ENCODE assay signal across 8 mouse cellular contexts in the genomic region with DNA sequence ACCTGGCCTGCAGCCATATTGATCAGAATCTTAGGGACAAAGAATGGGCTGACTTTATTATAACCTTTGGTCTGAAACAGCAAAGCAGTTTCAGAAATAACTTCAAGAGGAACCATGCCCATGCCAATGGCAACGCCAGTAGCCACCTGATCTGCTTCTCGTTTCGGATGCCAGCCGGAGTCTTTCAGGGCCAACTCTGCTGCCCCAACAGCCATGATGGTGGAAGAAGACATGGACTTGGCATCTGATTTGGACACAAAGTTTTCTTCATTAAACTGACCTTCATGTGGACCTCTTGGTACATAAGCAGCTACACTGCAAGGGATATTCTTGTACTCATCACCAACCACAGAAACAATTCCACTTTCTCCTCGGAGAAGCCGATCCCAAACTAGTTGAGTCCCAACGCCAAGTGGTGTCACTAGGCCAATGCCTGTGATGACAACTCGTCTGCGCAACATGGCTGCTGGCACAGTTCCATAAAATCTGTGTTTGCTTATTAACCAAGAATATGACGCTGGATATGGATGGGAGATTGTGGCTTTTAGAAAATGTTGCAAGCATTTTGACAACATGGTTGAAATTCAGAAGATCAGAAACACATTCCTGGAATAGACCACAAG. TPM values are rescaled to one million over a fixed set of nuclear protein-coding genes. Genes with fewer than 3 reads are reported as not detected.
DNase-seq lines count a peak whose midpoint lies in the region; ATAC-seq and TF ChIP-seq lines count a peak whose summit lies in the region.

No protein-coding gene starts in this region.

- DNase-seq in embryonic facial prominence, embryonic 14.5 days (ENCODE audit: low spot score): no peak
- peak; percentile 9 for DNase-seq in kidney, postnatal 14 days
- no peak for DNase-seq in thymus, postnatal 0 days (ENCODE audit: low spot score)
- DNase-seq in ovary, adult 18-20 months (ENCODE audit: low spot score): no peak

- no peaks in the 10 kb centered on the region for H3K79me3 ChIP-seq in C2C12 (ENCODE audit: low read depth)

- no peaks in the 10 kb centered on the region for H3K27me3 ChIP-seq in erythroblast, embryonic 14.5 days (ENCODE audit: control insufficient read depth)
- H3K27me3 ChIP-seq in C2C12 (ENCODE audit: control insufficient read depth, insufficient read depth, insufficient read length): no peaks in the 10 kb centered on the region
- no peaks in the 10 kb centered on the region for H3K27me3 ChIP-seq in embryonic facial prominence, embryonic 14.5 days (replicated peaks; ENCODE audit: control insufficient read depth, insufficient read depth, low read length)
- no peaks in the 10 kb centered on the region for H3K27me3 ChIP-seq in myocyte (ENCODE audit: control insufficient read depth, insufficient read depth, insufficient read length)

- no peak for TF ChIP-seq CTCF in C2C12 (IDR thresholded peaks at IDR 0.05; ENCODE audit: control insufficient read depth, insufficient read depth, insufficient read length)

- H3K27ac ChIP-seq in embryonic facial prominence, embryonic 14.5 days (replicated peaks; ENCODE audit: low read depth, low read length): no peak overlapping the region

- no peak overlapping the region for H3ac ChIP-seq in C2C12 (ENCODE audit: control insufficient read depth, insufficient read length, low read depth)
- H3ac ChIP-seq in myocyte (ENCODE audit: control insufficient read depth, insufficient read length): peak overlapping the region; percentile 19

- H3K79me2 ChIP-seq in C2C12 (ENCODE audit: control insufficient read depth, insufficient read depth) (no peaks in the 10 kb centered on the region), myocyte (ENCODE audit: control insufficient read depth, insufficient read depth) (no peaks in the 10 kb centered on the region)

- peaks cover 59% of the 10 kb centered on the region for H3K4me1 ChIP-seq in erythroblast, embryonic 14.5 days (ENCODE audit: control insufficient read depth)
- no peaks in the 10 kb centered on the region for H3K4me1 ChIP-seq in embryonic facial prominence, embryonic 14.5 days (ENCODE audit: control insufficient read depth, insufficient read depth, low read length)

- H3K4me3 ChIP-seq in erythroblast, embryonic 14.5 days (replicated peaks): peak overlapping the region; percentile 93
- H3K4me3 ChIP-seq in C2C12 (ENCODE audit: insufficient read depth, poor library complexity, severe bottlenecking) (peak overlapping the region; percentile 29), myocyte (peak overlapping the region; percentile 82)
- peak overlapping the region; percentile 54 for H3K4me3 ChIP-seq in embryonic facial prominence, embryonic 14.5 days (ENCODE audit: low read depth, low read length)

- H3K9me3 ChIP-seq in erythroblast, embryonic 14.5 days (ENCODE audit: control insufficient read depth, low read length): peaks cover 6% of the 10 kb centered on the region
- 0 out of 2 replicates have a peak, but pooled peaks cover 4% of the 10 kb centered on the region for H3K9me3 ChIP-seq in embryonic facial prominence, embryonic 14.5 days (ENCODE audit: control insufficient read depth, low read length)

- H3K36me3 ChIP-seq in erythroblast, embryonic 14.5 days (ENCODE audit: control insufficient read depth): peaks cover 26% of the 10 kb centered on the region
- peaks cover 4% of the 10 kb centered on the region for H3K36me3 ChIP-seq in C2C12 (ENCODE audit: control insufficient read depth, insufficient read depth)
- H3K36me3 ChIP-seq in embryonic facial prominence, embryonic 14.5 days (ENCODE audit: control insufficient read depth, insufficient read depth, low read length): 0 out of 2 replicates have a peak, but pooled peaks cover 6% of the 10 kb centered on the region
- no peaks in the 10 kb centered on the region for H3K36me3 ChIP-seq in myocyte (ENCODE audit: control insufficient read depth, insufficient read depth)

- TF ChIP-seq POLR2A in myocyte (IDR thresholded peaks at IDR 0.05; ENCODE audit: insufficient read length, low read depth): no peak

- peak overlapping the region; percentile 72 for H3K4me2 ChIP-seq in embryonic facial prominence, embryonic 14.5 days (ENCODE audit: low read depth, low read length)
- peak overlapping the region; percentile 85 for H3K4me2 ChIP-seq in myocyte (ENCODE audit: low read depth)

- 93% methylated on average over 10 of the region's 10 CpGs for WGBS in embryonic facial prominence, embryonic 14.5 days

- ATAC-seq in erythroblast, adult 5-6 weeks (replicated peaks; ENCODE audit: low FRiP score, poor library complexity, severe bottlenecking): no peak
- ATAC-seq in embryonic facial prominence, embryonic 14.5 days (ENCODE audit: low read depth): no peak

- no peak overlapping the region for H3K9ac ChIP-seq in embryonic facial prominence, embryonic 14.5 days (ENCODE audit: low read depth, low read length)

TF ChIP-seq in C2C12, 6 proteins besides CTCF, POLR2A, EP300 and RAD21:
- TF ChIP-seq MYOG (IDR thresholded peaks at IDR 0.05; ENCODE audit: control insufficient read depth, extremely low read depth, insufficient read length) (no peak), FOSL1 (IDR thresholded peaks at IDR 0.05; ENCODE audit: insufficient read depth, low read length, poor library complexity, severe bottlenecking) (no peak), USF1 (IDR thresholded peaks at IDR 0.05; ENCODE audit: low read depth) (no peak), CEBPB (IDR thresholded peaks at IDR 0.05; ENCODE audit: low read depth) (no peak), MYOD1 (IDR thresholded peaks at IDR 0.05; ENCODE audit: control insufficient read depth, insufficient read length, low read depth) (no peak), MAX (IDR thresholded peaks at IDR 0.05) (no peak)
TF ChIP-seq in C2C12: peak in this region for 0.

TF ChIP-seq in myocyte, 11 proteins besides CTCF, POLR2A, EP300 and RAD21:
- TF ChIP-seq REST (IDR thresholded peaks at IDR 0.05; ENCODE audit: insufficient read depth, insufficient read length): no peak
- no peak for TF ChIP-seq TCF12 (IDR thresholded peaks at IDR 0.05; ENCODE audit: insufficient read depth, poor library complexity, severe bottlenecking)
- no peak for TF ChIP-seq MYOD1 (IDR thresholded peaks at IDR 0.05; ENCODE audit: control insufficient read depth in 1 of 3, insufficient read length in 2 of 3, low read depth in 2 of 3)
- no peak for TF ChIP-seq TCF3 (IDR thresholded peaks at IDR 0.05; ENCODE audit: insufficient read length, low read depth)
- no peak for TF ChIP-seq CEBPB (IDR thresholded peaks at IDR 0.05; ENCODE audit: insufficient read depth, poor library complexity, severe bottlenecking)
- TF ChIP-seq USF1 (IDR thresholded peaks at IDR 0.05; ENCODE audit: low read depth): no peak
- TF ChIP-seq SRF (IDR thresholded peaks at IDR 0.05; ENCODE audit: control insufficient read depth, insufficient read length, low read depth): no peak
- TF ChIP-seq E2F4 (IDR thresholded peaks at IDR 0.05; ENCODE audit: insufficient read depth): no peak

RNA-seq across cellular contexts. Expression of a gene that starts 6.8 kb away (rescaled TPM):
- polyA plus RNA-seq in erythroblast, embryonic 14.5 days (2012): 12.0 and 14.2 TPM in 2 replicates
- total RNA-seq in erythroblast, adult 5-6 weeks (2015; ENCODE audit: low replicate concordance): 18.8 and 27.1 TPM in 2 replicates
- 17.1 and 29.0 TPM in 2 replicates for total RNA-seq in erythroblast, adult 5-6 weeks (2017; ENCODE audit: low replicate concordance)
- polyA plus RNA-seq in C2C12 (2012; fragmentation: generic; extraction: Trizol) (7.4 TPM), myocyte (2012; fragmentation: generic; extraction: Trizol) (8.0 TPM)
- polyA plus RNA-seq in embryonic facial prominence, embryonic 14.5 days (2014; fragmentation: Nextera tagmentation; extraction: Ambion mirVana): 43.6 and 49.6 TPM in 2 replicates
- polyA plus RNA-seq in thymus, postnatal 0 days (2015; fragmentation: Nextera tagmentation; extraction: Ambion mirVana): 63.6 and 67.6 TPM in 2 replicates

RNA-seq across cellular contexts. Expression of a gene that starts 7.3 kb away (rescaled TPM):
- 0.10 TPM in 1 of 2 replicates, not detected in the other for polyA plus RNA-seq in erythroblast, embryonic 14.5 days (2012)
- total RNA-seq in erythroblast, adult 5-6 weeks (2015; ENCODE audit: low replicate concordance): 2.3 and 14.4 TPM in 2 replicates
- total RNA-seq in erythroblast, adult 5-6 weeks (2017; ENCODE audit: low replicate concordance): 2.6 and 6.4 TPM in 2 replicates
- polyA plus RNA-seq in C2C12 (2012; fragmentation: generic; extraction: Trizol) (3.6 TPM), myocyte (2012; fragmentation: generic; extraction: Trizol) (3.7 TPM)
- 1.7 and 1.8 TPM in 2 replicates for polyA plus RNA-seq in embryonic facial prominence, embryonic 14.5 days (2014; fragmentation: Nextera tagmentation; extraction: Ambion mirVana)
- 2.2 and 3.0 TPM in 2 replicates for polyA plus RNA-seq in thymus, postnatal 0 days (2015; fragmentation: Nextera tagmentation; extraction: Ambion mirVana)

Comparison
In these comparisons a context has a peak if more than half of its experiments do, and no peak if none do; other contexts are left out.
1. H3K4me3 ChIP-seq: peak in every context shown above with its lines; median percentile 93 in erythroblast, embryonic 14.5 days; 82 in myocyte; 54 in embryonic facial prominence, embryonic 14.5 days; 29 in C2C12.